Mouse (Mus musculus) right cerebral cortex, adult 18-20 months (tissue): ENCODE measurements around the gene Dbndd1.
"Not testable (repeated sequence)": the region's sequence is repeated elsewhere in the genome, so short reads cannot be mapped to it uniquely, and the experiment has no call there.

Source experiments
- DNase-seq: peaks from one replicate; pipeline ENCODE4 v3.0.0; 2022; ENCODE audit warnings: mixed read lengths

The Dbndd1 gene

DNA sequence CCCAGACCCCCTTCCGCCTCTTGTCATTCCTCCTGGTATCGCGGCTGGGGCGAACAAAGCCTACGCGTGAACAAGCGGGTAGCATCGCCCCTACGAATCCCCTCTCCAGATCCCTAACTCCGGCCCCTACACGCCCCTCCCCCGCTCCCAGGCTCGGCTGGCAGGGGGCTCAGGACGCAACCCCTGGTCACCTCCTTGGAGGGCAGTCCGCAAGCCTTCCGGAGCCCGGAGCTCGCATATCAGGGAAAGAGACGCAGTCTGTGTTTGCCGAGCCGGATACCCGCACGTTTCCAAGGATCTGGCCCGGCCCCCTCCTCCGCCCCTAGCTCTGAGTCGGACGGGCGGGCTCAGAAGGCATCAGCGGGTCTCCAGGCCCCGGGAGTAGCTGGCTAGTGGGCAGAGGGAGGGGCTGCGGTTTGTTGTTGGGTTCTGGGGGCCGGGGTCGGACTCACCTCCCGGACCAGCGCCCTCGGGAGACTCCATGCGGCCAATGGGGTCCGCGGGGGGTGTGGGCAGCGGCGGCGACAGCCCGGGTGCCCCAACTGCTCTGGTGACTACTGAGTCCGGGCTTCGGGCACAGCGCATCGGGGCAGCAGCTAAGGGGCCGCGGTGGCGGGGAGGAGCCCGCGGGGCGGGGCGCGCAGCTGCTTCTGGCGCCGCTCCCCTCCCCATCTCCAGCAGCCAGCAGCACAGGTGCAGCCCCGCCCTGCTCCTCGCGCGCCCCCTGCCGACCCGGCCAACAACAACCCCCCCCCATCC, at the start of gene Dbndd1:
Dbndd1 (minus strand) TSS at position 683 of the 759 bp plus-strand sequence.
- peak; percentile 74 for DNase-seq

DNA sequence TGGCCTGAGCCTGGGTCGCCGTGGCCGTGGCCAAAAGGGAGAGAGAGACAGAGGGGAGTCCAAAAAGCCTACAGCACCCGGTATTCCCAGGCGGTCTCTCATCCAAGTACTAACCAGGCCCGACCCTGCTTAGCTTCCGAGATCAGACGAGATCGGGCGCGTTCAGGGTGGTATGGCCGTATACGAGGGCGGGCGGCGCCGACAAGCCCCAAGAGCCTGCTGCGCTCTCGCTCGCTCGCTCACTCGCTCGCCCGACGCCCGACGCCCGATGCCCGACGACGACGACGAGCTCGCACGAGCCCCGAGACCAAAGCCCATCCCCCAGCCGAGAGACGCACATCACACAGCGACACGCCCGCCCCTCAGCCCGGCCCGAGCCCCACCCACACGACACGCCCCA, 49.0 kb upstream of the Dbndd1 start:
- not testable (repeated sequence) for DNase-seq

DNA sequence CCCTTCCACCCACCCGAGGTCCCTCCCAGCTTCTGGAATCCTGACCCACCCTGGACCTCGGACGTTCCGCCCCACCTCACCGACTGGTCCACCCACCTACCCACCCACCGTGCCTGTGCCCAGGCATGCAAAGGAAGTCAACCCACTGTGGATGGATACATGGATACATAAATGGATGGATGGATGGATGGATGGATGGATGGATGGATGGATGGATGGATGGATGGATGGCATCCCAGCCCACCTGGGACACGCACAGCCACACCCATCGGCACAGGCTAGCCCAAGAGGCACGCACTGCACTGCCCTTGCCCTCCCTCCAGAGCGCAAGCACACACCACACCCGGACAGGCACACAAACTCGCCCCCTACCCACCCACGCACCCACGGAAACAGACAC, 22.4 kb upstream of the Dbndd1 start:
- DNase-seq: not testable (repeated sequence)

DNA sequence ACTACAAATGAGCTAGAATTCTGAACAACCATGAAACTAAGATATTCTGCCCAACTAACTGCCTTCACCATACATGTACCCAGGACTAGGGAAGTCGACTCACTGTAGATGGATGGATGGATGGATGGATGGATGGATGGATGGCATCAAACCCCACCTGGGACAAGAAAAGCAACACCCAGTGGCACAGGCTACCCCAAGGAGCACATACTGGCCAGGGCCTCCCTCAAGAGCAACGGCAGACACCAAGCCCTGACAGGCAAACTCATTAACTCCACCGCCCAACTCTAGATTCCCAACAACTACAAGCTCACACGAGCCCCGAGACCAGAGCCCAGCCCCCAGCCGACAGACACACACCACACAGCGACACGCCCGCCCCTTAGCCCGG, 21.7 kb upstream of the Dbndd1 start:
- DNase-seq: no peak

DNA sequence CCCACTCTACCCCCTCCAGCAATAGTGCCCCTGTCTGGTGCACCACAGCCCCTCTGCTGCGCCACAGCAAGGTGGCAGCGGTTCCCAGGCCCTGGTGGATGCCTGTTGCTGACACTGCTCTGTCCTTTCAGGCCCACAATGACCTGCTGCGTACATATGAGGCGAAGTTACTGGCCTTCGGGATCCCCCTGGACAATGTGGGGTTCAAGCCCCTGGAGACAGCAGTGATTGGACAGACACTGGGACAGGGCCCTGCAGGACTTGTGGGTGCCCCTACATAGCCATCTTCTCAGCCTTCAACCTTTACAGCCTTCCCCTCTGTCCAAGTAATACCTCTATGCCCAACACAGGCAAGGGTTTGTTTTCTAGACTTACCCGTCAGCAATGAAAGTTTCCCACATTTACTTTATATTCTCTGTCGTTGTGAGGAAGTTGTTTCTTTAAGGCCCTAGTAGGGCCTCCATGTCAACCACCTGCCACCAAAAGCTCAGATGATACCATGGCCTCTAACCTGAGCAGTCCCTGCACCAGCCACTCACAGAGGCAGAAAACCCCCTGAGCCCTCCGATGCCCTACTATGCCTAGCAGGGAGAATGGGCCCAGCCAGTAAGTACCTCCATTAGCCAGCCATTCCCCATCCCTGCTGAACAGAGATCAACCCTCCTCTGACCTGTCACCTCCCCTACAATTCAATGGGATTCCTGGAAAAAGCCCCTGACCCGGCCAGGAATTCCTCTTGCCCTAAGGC, 21.2 kb upstream of the Dbndd1 start:
- DNase-seq: no peak

DNA sequence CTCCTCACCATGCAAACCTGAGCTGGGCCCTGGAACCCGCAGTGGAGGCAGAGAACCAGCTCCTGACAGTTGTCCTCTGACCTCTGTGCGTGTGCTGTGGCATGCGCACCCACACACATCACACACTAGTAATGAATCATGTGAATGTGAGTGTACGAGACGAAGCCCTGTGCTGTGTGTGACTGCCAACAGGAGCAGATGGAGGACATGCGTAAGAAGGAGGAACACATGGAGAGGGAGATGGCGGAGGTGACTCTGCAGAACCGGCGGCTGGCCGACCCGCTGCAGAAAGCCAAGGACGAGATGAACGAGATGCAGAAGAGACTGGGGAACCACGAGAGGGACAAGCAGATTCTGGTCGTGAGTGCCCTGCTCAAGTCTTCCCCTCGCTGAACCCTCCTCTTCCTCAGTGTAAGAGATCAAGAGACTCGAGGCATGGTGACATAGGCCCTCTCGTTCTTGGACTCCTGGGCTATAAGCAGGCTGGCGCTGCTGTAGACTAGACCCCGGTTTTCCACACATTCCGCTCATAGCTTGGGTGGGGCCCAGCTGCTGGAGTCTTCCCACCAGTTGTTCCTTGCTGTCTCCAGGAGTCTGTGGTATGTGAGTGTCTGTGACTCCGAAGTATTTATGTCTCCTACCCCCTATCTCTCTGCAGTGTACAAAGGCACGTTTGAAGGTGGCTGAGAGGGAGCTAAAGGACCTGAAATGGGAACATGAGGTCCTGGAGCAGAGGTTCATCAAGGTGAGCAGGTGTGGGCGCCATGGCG, 12.6 kb upstream of the Dbndd1 start:
- peak; percentile 51 for DNase-seq

DNA sequence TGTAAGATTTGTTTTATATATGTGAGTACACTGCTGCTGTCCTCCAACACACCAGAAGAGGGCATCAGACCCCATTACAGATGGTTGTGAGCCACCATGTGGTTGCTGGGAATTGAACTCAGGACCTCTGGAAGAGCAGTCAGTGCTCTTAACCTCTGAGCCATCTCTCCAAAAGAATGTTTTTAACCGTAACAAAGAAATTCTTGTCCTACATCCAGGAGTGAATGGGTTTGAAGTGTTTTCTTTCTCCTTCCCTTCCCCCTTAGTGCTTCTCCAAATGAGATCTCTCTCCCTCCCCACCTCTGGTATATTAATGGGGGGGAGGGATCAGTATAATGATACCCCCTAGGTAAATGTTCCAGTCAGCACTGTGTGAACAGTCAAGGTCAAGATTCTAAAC, 4.8 kb upstream of the Dbndd1 start:
- not testable (repeated sequence) for DNase-seq

DNA sequence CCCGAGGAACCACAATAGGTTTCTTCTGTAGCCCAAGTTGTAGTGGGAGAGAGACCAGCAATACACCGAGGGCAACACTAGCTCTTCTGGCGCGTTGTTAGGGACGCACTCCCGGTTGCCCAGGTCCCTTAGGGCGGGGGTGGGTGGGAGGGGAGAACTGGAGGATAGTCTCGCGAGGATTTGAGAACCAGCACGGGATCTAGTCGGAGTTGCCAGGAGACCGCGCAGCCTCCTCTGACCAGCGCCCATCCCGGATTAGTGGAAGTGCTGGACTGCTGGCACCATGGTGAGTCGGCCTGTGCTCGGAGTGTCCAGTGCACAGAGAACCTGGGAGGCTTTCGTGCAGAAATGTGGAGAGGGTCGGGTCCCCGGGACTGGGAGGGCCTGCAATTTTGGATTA, 3.4 kb upstream of the Dbndd1 start, which contains the start of gene Gas8:
Gas8 (plus strand) TSS at position 168 of the 400 bp plus-strand sequence.
- peak; percentile 92 for DNase-seq

DNA sequence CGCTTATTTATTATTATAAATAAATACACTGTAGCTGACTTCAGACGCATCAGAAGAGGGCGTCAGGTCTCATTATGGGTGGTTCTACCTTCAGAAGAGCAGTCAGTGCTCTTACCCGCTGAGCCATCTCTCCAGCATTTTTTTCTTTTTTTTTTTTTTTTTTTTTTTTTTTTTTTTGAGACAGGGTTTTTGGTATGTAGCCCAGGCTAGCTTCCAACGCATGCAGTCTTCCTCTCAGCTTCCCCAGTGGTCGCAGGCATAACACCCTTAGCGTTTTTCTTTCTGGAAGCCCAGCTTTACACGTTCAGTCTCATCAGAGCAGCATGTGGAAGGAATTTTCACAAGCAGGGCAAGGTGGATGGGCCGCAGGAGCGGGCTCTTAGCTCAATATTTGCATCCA, 2.9 kb upstream of the Dbndd1 start:
- DNase-seq: no peak

DNA sequence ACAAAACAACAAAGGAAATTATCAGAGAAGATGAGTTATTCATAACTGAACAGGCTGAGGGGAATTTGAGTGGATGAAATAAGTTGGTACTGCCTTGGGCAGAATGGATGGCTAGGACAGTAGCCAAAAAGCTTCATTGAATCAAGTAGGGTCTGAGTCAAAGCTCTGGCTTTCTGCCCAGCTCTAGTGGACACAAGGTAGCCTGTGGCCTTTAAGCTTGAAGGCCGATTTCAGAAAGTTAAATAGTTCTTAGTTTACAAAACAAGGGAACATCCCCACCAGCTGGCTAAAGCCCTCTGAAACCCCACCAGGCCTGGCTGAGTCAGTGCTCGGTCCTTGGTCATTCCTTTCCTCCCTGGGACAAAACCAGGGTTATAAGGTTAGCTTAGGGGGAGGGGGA, 1.3 kb upstream of the Dbndd1 start:
- DNase-seq: no peak

DNA sequence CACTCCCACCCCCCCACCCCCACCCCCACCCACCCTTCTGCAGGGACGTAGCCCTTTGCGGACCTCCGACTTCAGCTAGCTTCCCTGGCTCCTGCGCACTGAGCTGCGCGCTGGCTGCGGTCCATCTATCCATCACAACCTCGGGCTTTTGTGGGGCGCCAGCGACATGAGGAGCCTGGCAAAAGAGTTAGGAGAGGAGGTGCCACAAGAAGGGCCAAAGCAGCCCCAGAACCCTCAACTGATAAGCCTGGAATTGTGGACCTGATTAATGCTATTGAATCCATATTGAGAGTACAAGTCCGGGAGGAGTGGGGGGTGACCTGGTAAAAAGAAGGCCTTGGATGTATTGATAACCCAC, 256 bp upstream of the Dbndd1 start:
- DNase-seq: no peak

DNA sequence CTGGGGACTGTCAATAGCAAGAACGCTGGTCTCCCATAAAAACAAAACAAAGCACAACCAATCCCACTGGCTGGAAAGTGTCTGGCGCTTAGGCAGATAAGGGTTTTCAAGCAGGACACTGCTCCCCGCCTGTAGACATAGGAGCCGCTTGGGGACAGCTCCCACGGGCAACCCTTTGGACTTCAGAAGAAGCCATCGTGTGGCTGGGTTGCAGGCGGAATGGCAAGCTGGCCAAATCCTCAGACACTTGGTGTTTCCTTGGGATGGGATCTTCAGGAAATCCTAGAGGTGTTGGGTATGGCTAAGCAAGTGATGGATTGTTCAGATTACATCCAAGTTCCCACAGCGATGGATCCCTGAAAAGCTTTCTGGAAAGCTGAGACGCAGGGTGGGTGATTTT, 1.1 kb downstream of the Dbndd1 start:
- DNase-seq: no peak

DNA sequence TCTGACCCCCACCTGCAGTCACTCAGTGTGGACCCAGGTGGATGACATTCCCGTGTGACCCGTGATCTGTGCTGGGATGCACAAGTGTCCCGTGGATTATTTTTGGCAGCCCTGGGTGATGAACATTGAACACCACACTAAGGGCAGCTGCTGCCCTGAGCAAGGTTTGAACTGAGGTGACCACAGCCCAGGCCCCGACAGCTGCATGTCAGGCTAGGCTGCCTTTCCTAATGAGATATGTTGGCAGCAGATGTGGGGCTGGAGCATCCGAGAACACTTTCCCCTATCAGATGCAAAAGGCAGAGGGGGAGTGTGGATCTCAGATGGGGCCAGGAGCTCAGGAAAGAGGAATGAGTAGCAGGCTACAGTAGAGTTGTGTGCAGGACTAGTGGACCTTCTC, 4.4 kb downstream of the Dbndd1 start:
- no peak for DNase-seq

DNA sequence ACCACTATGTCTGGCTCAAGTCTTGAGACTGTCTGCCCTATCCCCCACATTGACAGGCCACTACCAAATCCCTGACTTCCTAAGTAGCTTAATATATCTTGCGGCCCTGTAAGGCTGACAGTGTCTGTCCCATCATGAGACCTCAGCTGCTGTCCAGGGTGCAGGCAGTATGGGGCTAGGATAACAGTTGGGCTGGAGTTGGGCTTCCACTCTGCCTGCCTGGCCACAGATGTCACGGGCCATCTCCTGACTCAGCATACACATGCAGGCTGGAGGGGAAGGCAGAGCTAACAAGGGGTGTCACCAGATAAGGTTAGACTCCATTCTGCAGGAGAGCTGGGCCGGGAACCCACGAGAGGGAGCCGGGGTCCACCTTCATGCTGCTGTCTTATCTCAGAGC, 8.1 kb downstream of the Dbndd1 start:
- no peak for DNase-seq

DNA sequence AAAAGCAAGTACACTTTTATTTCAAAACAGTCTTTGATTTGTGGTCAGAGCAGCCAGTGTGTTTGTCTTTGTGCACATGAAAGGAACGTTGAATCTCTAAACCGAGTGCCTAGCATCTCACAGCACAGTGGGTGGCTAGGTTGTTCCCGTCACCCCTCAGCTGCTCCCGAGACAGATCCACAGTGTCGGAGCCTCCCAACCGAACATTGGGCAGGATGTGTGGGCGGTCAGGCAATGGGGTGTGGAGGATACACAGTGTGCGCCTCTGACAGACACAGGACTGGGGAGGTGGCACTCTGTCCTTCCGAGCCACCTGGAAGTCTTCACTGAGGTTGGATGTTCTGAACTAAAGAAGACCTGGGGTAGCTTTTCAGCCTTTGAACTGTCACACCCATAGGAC, 9.6 kb downstream of the Dbndd1 start:
- no peak for DNase-seq

DNA sequence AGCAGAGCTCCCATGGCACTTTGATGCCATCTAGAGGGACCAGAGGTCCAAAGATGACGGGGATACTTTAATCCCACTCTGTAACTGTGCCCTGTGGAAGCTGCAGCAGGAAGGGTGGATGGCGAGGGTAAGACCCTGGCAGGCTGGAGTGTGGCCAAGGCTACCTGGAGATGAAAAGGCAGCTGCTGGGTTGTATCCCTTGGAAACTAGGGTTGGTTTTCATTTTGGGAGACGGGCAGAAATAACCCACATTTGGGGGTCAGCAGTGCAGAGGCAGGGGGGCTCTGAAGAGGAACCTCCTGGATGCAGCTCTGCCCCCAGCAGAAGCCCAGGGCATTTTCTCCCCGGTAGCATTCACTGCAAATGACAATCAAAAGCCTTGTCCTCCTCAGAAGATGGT, 10.0 kb downstream of the Dbndd1 start:
- DNase-seq: no peak

DNA sequence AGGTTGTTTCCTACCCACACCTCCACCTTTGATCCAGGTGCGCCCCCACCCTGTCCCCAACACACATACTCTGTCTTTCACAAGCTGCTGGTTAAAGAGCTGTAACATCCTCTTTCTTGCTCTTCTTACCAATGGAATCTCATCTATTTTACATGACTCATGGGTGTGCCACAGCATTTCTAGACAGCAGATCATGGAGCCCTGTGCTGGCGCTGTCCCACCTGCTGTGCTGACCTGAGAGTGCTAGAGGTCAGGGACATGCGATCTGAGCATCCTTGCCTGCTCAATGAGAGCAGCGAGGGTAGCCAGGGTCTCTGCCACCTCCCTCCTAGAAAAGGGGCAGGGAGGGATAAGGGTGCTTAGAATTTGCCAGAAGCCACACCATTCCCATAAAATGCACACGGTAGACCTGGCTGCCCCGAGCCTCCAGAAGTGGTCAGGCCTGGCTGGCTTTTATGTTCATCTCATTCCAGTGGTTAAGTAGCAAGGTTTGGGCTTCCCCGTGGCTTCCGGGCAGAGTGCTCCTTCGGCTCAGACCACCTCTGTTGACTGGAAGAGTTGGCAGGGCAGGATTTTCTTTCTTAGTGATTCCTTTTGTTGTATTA, 10.6 kb downstream of the Dbndd1 start:
- no peak for DNase-seq

DNA sequence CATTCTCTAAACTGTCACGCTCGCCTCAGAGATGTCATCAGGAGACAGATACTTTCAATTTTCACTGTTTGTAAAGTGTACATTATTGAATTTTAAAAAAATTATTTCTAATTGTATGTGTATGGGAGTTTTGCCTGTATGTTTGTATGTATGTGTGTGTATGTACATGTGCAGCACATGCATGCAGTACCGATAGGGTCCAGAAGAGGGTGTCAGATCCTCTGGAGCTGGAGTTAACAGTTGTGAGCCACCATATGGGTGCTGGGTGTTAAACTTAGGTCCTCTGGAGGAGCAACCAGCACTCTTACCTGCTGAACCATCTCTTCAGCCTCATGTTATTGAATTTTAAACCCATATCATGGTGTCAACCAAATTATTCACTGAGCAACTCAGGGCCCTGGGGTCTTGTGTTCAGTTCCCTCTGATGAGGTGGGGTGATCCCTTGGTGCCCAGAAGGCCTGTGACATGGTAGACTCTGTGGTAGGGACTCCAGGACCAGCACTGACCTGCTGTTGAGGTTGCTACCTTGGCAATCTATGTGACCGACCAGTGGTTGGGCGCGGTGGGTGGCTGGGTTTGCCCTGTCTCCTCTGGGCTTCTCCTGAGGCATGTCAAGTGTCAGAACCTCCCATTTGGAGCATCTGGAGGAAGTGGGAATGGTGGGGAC, 11.3 kb downstream of the Dbndd1 start:
- no peak for DNase-seq

DNA sequence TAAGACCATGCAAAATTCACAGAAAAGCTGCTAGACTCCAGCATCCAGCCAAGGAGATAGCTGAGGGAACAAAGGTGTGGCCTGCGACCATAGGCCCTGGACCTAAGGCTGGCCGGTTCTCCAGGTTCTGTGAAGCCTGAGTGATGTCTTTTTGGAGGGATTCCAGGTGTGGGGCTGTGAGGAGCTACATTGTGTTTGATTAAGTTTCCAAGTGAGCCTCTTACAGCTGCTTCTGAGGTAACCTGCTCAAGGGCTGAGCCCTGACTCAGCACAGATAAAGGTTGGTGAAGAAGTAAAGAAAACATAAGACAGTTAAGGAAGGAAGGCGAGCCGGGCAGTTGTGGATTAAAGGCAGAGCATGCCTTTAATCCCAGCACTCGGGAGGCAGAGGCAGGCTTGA, 13.1 kb downstream of the Dbndd1 start:
- no peak for DNase-seq

DNA sequence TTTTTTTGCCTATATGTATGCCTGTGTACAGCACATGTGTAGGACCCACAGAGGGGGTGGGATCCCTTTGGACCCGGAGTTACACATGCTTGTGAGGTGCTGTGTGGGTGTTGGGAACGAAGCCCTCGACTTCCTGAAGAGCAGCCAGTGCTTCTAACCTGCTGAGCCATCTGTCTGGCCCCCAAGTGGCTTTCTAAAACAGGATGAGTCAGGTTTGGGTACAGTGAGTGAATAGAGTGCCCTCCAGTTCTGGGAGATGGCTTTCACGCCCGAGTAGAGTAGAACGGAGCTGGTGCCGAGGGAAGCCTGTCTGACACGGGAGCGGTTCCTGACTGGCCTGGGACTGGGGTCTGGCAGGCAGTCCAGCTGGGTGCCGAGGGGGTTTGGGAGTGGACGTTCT, 15.7 kb downstream of the Dbndd1 start:
- peak; percentile 43 for DNase-seq

DNA sequence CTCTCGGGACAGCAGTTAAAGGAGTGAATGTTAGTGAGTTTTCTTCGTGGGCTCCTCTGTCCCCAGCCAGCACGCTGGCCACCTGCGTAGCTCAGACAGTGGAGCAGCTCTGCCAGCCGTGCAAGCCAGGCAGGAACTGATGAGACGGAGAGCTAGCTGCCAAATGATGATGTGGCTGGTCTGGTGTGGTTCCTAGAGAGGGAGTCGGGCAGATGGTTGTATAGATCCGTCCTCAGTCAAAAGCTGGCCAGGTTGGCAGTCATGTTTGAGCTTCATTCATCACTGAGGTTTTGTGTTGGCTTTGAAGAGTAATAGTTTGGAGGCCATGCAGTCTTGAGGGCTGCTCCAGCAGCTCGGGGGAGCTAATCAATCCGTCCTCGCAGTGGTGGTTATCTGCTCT, 16.3 kb downstream of the Dbndd1 start:
- no peak for DNase-seq

DNA sequence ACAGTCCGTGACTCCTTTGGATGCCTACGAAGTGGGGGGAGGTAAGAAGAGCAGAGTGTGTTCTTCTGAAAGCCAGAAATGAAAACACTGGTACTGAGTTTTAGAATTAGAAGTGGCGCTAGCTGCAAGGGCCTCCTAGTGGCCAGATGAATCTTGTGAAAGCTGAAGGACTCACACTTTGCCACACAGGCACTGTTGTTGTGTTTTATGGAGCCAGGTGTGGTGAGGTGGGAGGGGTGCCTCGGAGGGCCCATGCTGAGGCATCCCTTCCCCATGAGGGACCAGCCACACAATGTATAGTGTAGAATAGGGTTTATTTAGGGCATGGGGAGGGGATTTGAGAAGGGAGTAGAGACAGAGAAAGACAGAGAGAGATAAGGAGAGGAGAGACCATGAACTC, 17.6 kb downstream of the Dbndd1 start:
- no peak for DNase-seq

DNA sequence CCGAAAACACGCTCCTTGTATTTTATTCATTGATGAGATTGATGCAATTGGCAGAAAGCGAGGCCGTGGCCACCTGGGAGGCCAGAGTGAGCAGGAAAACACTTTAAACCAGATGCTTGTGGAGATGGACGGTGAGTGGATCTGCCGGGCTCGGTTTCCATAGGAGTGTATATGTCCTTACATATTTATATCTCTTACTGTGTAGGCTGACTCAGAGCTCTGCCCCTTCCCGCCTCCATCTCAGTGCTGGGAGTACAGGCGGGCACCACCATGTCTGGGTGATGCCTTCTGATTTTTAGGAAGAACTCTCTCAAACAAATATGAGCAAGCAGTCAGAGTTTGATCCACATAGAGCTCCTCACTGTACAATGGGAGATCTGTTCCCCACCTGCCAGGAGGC, 22.4 kb downstream of the Dbndd1 start:
- no peak for DNase-seq
